Mouse (Mus musculus) C2C12 (cell line): ENCODE results near the gene Gm47969. TPM values are rescaled to one million over a fixed set of nuclear protein-coding genes. Genes with fewer than 3 reads are reported as not detected.

Experiments used
- H3K27me3 ChIP-seq: one replicate; pipeline ENCODE4 v1.6.1; 2011; ENCODE audit not compliant: control insufficient read depth, insufficient read depth, insufficient read length
- H3K36me3 ChIP-seq: one replicate; pipeline ENCODE4 v1.6.1; 2011; ENCODE audit not compliant: control insufficient read depth, insufficient read depth
- H3K4me3 ChIP-seq: one replicate; pipeline ENCODE4 v1.5.1; 2011; ENCODE audit warnings: mild to moderate bottlenecking, control low read depth; ENCODE audit not compliant: poor library complexity, insufficient read depth, severe bottlenecking
- H3K79me2 ChIP-seq: one replicate; pipeline ENCODE4 v1.6.1; 2011; ENCODE audit not compliant: control insufficient read depth, insufficient read depth
- H3K79me3 ChIP-seq: one replicate; pipeline ENCODE4 v1.6.1; 2011; ENCODE audit warnings: low read depth, control low read depth
- H3ac ChIP-seq: one replicate; pipeline ENCODE3; 2011; ENCODE audit warnings: low read depth; ENCODE audit not compliant: control insufficient read depth, insufficient read length
- CEBPB ChIP-seq: IDR thresholded peaks from one replicate; pipeline ENCODE4 v1.6.1; 2011; ENCODE audit warnings: low read depth, mild to moderate bottlenecking, control low read depth, moderate library complexity
- CTCF ChIP-seq: IDR thresholded peaks from one replicate; pipeline ENCODE4 v1.5.1; 2011; ENCODE audit not compliant: control insufficient read depth, insufficient read depth, insufficient read length
- FOSL1 ChIP-seq: IDR thresholded peaks from one replicate; pipeline ENCODE4 v1.8.0; 2011; ENCODE audit warnings: mild to moderate bottlenecking, low read length; ENCODE audit not compliant: poor library complexity, insufficient read depth, severe bottlenecking
- MAX ChIP-seq: IDR thresholded peaks from one replicate; pipeline ENCODE4 v1.6.1; 2011; ENCODE audit warnings: mild to moderate bottlenecking, control low read depth
- MYOD1 ChIP-seq: IDR thresholded peaks from one replicate; pipeline ENCODE4 v1.6.1; 2011; ENCODE audit warnings: low read depth; ENCODE audit not compliant: control insufficient read depth, insufficient read length
- MYOG ChIP-seq: IDR thresholded peaks from one replicate; pipeline ENCODE4 v1.6.1; 2011; ENCODE audit not compliant: control insufficient read depth, insufficient read length; ENCODE audit errors: extremely low read depth
- USF1 ChIP-seq: IDR thresholded peaks from one replicate; pipeline ENCODE4 v1.6.1; 2011; ENCODE audit warnings: low read depth, mild to moderate bottlenecking, control low read depth, moderate library complexity
- polyA plus RNA-seq: library from polyadenylated mRNA; unstranded; fragments of >200 nt; fragmentation: generic; extraction: Trizol; gene quantifications from one replicate; pipeline ENCODE4 v1.2.1, GENCODE M21; 2012; ENCODE audit warnings: missing spikeins

The Gm47969 gene
- polyA plus RNA-seq, 1 experiment = not detected

DNA sequence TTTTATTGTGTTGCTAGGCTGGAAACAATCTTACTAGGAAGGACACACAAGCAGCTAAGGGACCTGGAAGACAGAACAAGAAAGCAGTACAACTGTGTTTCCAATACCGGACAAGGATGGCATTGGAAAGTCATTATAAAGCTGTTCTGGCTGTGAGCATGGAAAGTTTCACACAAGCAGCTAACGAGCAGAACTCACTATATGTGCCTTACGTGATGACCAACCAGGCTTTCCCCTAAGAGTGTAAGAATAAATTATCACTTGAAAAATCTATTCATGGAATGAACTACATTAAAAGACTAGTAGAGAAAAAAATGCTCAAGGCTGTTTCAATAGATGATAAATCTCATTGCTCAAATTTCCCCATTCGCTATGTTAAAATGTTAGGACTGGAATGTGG, 21.8 kb downstream of the Gm47969 start:
- Histone ChIP-seq H3K4me3 (no peak overlapping the region), H3K27me3 (peaks cover 8% of the 10 kb centered on the region), H3K79me2 (no peaks in the 10 kb centered on the region), H3K36me3 (no peaks in the 10 kb centered on the region), H3ac (no peak overlapping the region), H3K79me3 (no peaks in the 10 kb centered on the region)
- TF ChIP-seq CEBPB (no peak), FOSL1 (no peak), CTCF (no peak), MYOD1 (no peak), MAX (no peak), USF1 (no peak), MYOG (no peak)

GRCm38 (mm10) chr1:83067205-83067604, 22.5 kb downstream of the Gm47969 start:
- Histone ChIP-seq H3K79me3 (no peaks in the 10 kb centered on the region), H3K36me3 (no peaks in the 10 kb centered on the region), H3K4me3 (no peak overlapping the region), H3K27me3 (peaks cover 8% of the 10 kb centered on the region), H3K79me2 (no peaks in the 10 kb centered on the region), H3ac (no peak overlapping the region)
- no peak for TF ChIP-seq MYOD1
- TF ChIP-seq FOSL1 = no peak
- TF ChIP-seq MAX = no peak
- TF ChIP-seq USF1 = no peak
- TF ChIP-seq CTCF = no peak
- TF ChIP-seq MYOG = no peak
- no peak for TF ChIP-seq CEBPB

DNA sequence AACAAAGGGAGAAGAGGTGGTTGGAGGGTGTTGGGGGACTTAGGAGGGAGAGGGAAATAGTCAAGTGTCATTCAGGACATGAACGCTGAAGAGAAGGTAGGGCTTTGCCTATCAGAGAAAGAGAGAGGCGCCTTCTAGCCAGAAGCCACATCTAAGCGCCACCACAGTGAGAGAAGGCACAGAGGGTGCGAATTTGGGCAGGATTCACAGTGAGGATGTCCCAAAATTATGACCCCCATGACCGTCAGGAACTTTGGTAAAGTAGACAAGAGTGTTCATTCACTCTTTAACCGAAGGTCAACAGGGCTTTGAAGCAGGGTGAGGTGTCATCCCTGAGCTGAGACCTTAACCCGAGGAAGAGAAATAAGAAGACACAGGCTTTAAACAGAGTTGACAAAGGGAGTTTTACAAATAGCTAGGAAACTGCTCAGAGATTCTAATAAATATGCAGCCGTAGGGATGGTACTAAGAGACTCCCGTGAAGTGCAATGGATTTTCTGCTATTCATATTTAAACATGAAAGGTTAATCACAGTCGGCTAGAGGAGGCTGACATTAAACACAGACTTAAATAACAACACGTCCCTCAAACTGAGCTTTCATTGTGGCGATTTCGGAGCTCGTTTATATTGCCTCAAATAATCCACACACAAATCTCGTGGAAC, 30.9 kb downstream of the Gm47969 start:
- Histone ChIP-seq H3K36me3 (no peaks in the 10 kb centered on the region), H3K79me2 (no peaks in the 10 kb centered on the region), H3K79me3 (no peaks in the 10 kb centered on the region), H3K4me3 (no peak overlapping the region), H3K27me3 (peaks cover 8% of the 10 kb centered on the region), H3ac (no peak overlapping the region)
- TF ChIP-seq CEBPB (no peak), USF1 (no peak), MAX (no peak), FOSL1 (no peak), CTCF (no peak), MYOD1 (no peak), MYOG (no peak)

GRCm38 (mm10) chr1:83076190-83076917, 31.6 kb downstream of the Gm47969 start:
- Histone ChIP-seq H3K79me2 (no peaks in the 10 kb centered on the region), H3K79me3 (no peaks in the 10 kb centered on the region), H3K4me3 (no peak overlapping the region), H3ac (no peak overlapping the region), H3K27me3 (peaks cover 8% of the 10 kb centered on the region), H3K36me3 (no peaks in the 10 kb centered on the region)
- no peak for TF ChIP-seq FOSL1
- TF ChIP-seq CEBPB = no peak
- no peak for TF ChIP-seq MYOD1

DNA sequence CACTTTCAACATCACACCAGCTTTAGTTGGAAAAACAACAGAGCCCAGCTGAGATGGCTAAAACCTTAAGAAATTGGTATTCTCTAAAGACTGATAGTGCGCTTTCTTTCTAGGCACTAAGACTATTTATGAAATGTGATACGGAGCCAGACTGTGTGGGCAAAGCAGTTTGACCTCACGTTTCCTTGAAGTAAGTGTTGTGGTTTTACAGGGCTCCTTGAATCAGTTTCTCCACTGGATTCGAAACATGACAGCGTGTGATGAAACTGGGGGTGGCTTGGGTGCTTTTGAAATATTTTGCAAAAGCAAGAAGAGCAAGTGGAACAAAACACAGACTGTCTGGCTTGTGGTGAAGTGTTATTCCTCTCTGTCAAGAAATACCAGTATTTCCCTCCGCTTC, 32.3 kb downstream of the Gm47969 start:
- no peaks in the 10 kb centered on the region for H3K79me3 ChIP-seq
- TF ChIP-seq FOSL1 (no peak), CEBPB (no peak), MAX (no peak), MYOD1 (no peak), MYOG (no peak), USF1 (no peak), CTCF (no peak)
- H3K27me3 ChIP-seq = peaks cover 8% of the 10 kb centered on the region
- H3K79me2 ChIP-seq = no peaks in the 10 kb centered on the region
- no peaks in the 10 kb centered on the region for H3K36me3 ChIP-seq
- no peak overlapping the region for H3K4me3 ChIP-seq
- H3ac ChIP-seq = no peak overlapping the region
